Comparison of ENCODE assay signal across 8 mouse cellular contexts in the genomic region with DNA sequence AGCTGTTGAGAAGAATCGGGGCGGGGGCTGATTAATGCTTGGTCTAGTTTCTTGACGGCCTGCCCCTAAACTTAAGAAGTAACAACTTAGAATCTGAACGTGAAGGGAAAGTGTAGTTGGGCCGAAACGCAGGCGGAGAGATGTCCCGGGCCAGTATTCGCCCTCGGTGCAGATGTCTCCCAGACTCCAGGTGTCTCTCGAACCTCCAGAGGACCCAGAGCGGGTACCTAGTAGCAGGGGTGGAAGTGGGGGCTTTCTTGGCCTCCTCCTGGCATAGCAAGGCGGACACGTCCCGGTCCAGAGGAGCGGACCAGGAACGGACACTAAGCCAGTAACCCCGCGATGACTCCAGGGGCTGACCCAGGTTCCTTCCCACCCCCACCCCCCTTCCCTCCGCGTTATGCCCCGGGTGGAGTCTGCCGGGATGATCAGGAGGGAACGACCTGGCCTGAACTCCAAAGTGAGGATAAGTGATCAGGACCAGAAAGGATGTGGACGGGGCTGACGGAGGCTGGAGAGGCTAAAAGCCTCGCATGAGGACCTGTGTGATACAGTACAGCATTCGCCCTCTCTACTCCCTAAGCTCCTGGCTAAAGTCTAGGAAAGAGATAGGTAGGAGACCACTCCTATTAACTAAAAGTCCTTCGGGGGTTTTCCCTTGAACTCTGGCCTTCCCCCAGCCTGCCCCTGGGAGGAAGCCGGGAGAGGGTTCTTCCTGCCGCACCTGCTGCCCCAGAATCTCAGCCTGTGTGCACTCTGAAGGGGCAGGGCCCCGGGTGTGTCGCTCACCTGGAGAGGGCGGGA. TPM values are rescaled to one million over a fixed set of nuclear protein-coding genes. Genes with fewer than 3 reads are reported as not detected.
A peak's percentile ranks its signal among the peaks of the same experiment; 100 is the strongest.
DNase-seq lines count a peak whose midpoint lies in the region; ATAC-seq and TF ChIP-seq lines count a peak whose summit lies in the region.

No protein-coding gene starts in this region.

- no peak overlapping the region for H3K27ac ChIP-seq in heart, postnatal 0 days (ENCODE audit: low read depth)

- TF ChIP-seq CTCF in heart, postnatal 0 days (IDR thresholded peaks at IDR 0.05; ENCODE audit: low read depth), result no peak

- WGBS in heart, postnatal 0 days, result 10% methylated on average over 34 of the region's 34 CpGs

- peak; percentile 90 for DNase-seq in heart, adult 11 months
- DNase-seq in heart, postnatal 14 days, result no peak
- peak; percentile 23 for DNase-seq in CD4-positive helper T cell, adult 2 months (ENCODE audit: low read depth, low spot score)
- no peak for DNase-seq in heart, postnatal 0 days (ENCODE audit: low spot score)
- DNase-seq in lung, postnatal 36 days, result peak; percentile 27
- DNase-seq in adrenal gland, adult 2 months, result no peak
- DNase-seq in layer of hippocampus, adult 9-10 months (ENCODE audit: low spot score), result no peak
- no peak for DNase-seq in thymus, postnatal 14 days

- H3K9me3 ChIP-seq in heart, postnatal 0 days (replicated peaks; ENCODE audit: control insufficient read depth, low read length), result no peaks in the 10 kb centered on the region

- peak overlapping the region; percentile 38; the same call in 1 of the 2 replicates for H3K9ac ChIP-seq in heart, postnatal 0 days (replicated peaks; ENCODE audit: low read depth, low read length)

- no peak for ATAC-seq in heart, postnatal 0 days (ENCODE audit: insufficient read depth, low read depth)

- H3K4me3 ChIP-seq in heart, postnatal 0 days (ENCODE audit: low read depth, low read length), result peak overlapping the region; percentile 62

- intact Hi-C loops in heart, postnatal 14 days (cut with DNase I), result no loop called here

- no peak for TF ChIP-seq EP300 in heart, postnatal 0 days (IDR thresholded peaks at IDR 0.05; ENCODE audit: low read depth)

- no peaks in the 10 kb centered on the region for H3K36me3 ChIP-seq in heart, postnatal 0 days (replicated peaks; ENCODE audit: control insufficient read depth, insufficient read depth, low read length)

- H3K27me3 ChIP-seq in heart, postnatal 0 days (ENCODE audit: control insufficient read depth, insufficient read depth, low read length), result peaks cover 25% of the 10 kb centered on the region

- H3K4me1 ChIP-seq in heart, postnatal 0 days (ENCODE audit: control insufficient read depth, insufficient read depth), result peaks cover 9% of the 10 kb centered on the region

- peak overlapping the region; percentile 96 for H3K4me2 ChIP-seq in heart, postnatal 0 days (ENCODE audit: low read depth, low read length)

RNA-seq across cellular contexts. Expression of a gene that starts 1.1 kb away (rescaled TPM):
- total RNA-seq in heart, postnatal 14 days (2021), result 1 to 10 TPM; 3.0 to 3.2 TPM
- 3.5 and 3.6 TPM in 2 replicates for total RNA-seq in heart, postnatal 0 days (2014; rRNA removed; ENCODE audit: low replicate concordance)
- 2.3 and 2.7 TPM in 2 replicates for polyA plus RNA-seq in heart, postnatal 0 days (2015; fragmentation: Nextera tagmentation; extraction: Ambion mirVana)
- 1 to 10 TPM; 4.9 to 6.6 TPM for total RNA-seq in adrenal gland, adult 2 months (2021)
- polyA plus RNA-seq in adrenal gland, adult 2 months (2012; rRNA removed), result 15.0 and 15.1 TPM in 2 replicates

RNA-seq across cellular contexts. Expression of a gene that starts 19.8 kb away (rescaled TPM):
- total RNA-seq in heart, postnatal 14 days (2021), result 10 to 100 TPM; 11.9 to 12.3 TPM
- total RNA-seq in heart, postnatal 0 days (2014; rRNA removed; ENCODE audit: low replicate concordance), result 6.2 and 17.9 TPM in 2 replicates
- 4.2 and 4.7 TPM in 2 replicates for polyA plus RNA-seq in heart, postnatal 0 days (2015; fragmentation: Nextera tagmentation; extraction: Ambion mirVana)
- 1 to 10 TPM; 1.9 to 2.1 TPM for total RNA-seq in adrenal gland, adult 2 months (2021)
- polyA plus RNA-seq in adrenal gland, adult 2 months (2012; rRNA removed), result 6.6 and 8.3 TPM in 2 replicates

RNA-seq across cellular contexts. Expression of a gene that starts 56.3 kb away (rescaled TPM):
- not detected for total RNA-seq in heart, postnatal 14 days (2021)
- total RNA-seq in heart, postnatal 0 days (2014; rRNA removed; ENCODE audit: low replicate concordance), result not detected in 2 replicates
- polyA plus RNA-seq in heart, postnatal 0 days (2015; fragmentation: Nextera tagmentation; extraction: Ambion mirVana), result not detected in 2 replicates
- under 1 TPM in 1 of 2 experiments, not detected in 1; 0.46 TPM for total RNA-seq in adrenal gland, adult 2 months (2021)
- polyA plus RNA-seq in adrenal gland, adult 2 months (2012; rRNA removed), result not detected in 2 replicates

Comparison
In these comparisons a context has a peak if more than half of its experiments do, and no peak if none do; other contexts are left out.
1. DNase-seq: peak in heart, adult 11 months (single experiment), CD4-positive helper T cell, adult 2 months (single experiment) and lung, postnatal 36 days (single experiment); none in heart, postnatal 14 days (0 of 2), heart, postnatal 0 days (single experiment), adrenal gland, adult 2 months (single experiment), layer of hippocampus, adult 9-10 months (single experiment) and thymus, postnatal 14 days (single experiment).